ENCODE assay signal across 19 mouse cellular contexts in the genomic region with DNA sequence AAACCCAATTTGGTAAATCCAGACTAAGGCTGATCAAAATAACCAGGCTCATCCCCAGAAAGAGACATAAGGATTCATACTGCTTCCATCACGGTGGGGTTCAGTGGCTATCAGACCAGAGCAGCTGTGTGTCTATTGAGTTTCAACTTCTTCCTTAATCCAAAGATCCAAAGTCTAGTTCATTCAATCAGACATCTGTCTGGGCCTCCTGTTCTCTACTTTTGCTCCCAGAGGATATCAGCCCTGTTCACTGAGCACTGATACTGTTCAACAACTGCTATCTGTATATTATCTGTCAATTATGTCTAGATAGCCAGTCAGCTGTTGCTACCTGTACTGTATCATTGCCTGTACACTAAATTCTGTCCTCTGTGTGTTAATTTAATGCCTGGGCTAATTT.
"Had no signal": no experiment of that assay in that cellular context is flagged by ENCODE, and none has a peak within 500 bp of the region (broad histone marks: within the 10 kb centered on the region; RNA-seq: fewer than 3 reads in every experiment).

No protein-coding gene starts in this region.

- H3K9me3 ChIP-seq: midbrain, embryonic 10.5 days; midbrain, embryonic 12.5 days; neural tube, embryonic 13.5 days; neural tube, embryonic 15.5 days had no signal

- H3K4me3 ChIP-seq: midbrain, embryonic 10.5 days; midbrain, embryonic 12.5 days; myocyte; neural tube, embryonic 13.5 days; neural tube, embryonic 15.5 days had no signal

- H3K4me2 ChIP-seq: lung, embryonic 14.5 days; midbrain, embryonic 12.5 days; neural tube, embryonic 13.5 days; neural tube, embryonic 15.5 days had no signal

- H3K9ac ChIP-seq: lung, embryonic 14.5 days; midbrain, embryonic 12.5 days; neural tube, embryonic 13.5 days; neural tube, embryonic 15.5 days had no signal

- DNase-seq: lung, adult 18-20 months; lung, embryonic 14.5 days; lung, postnatal 10 days; lung, postnatal 4 days; midbrain, embryonic 14.5 days; retina, postnatal 1 day; right cerebral cortex, adult 18-20 months; right cerebral cortex, postnatal 25 days; right cerebral cortex, postnatal 4 days; spleen, adult 18-20 months; thymus, adult 18-20 months; thymus, postnatal 14 days; thymus, postnatal 36 days had no signal

- H3K27ac ChIP-seq: midbrain, embryonic 10.5 days; midbrain, embryonic 12.5 days; neural tube, embryonic 13.5 days; neural tube, embryonic 15.5 days had no signal

- ATAC-seq: midbrain, embryonic 16.5 days had no signal

- H3K36me3 ChIP-seq: midbrain, embryonic 10.5 days; midbrain, embryonic 12.5 days; neural tube, embryonic 13.5 days; neural tube, embryonic 15.5 days had no signal

- H3K27me3 ChIP-seq: midbrain, embryonic 12.5 days; neural tube, embryonic 13.5 days; neural tube, embryonic 15.5 days had no signal
